Mouse (Mus musculus) kidney, postnatal 4 days (tissue): Measurements from ENCODE around the gene Zfp114.

Source experiments
- DNase-seq, 2 experiments: peaks; one replicate each; pipeline ENCODE4 v3.0.0; 2021; ENCODE audit warnings: mixed read lengths in 2 of 2

Zfp114 gene

GRCm38 (mm10) chr7:24174618-24175336 lies at the start of gene Zfp114:
TSS of gene Zfp114 (plus strand) at chr7:24175060.
- peak; percentile 79 to 87 for DNase-seq

- DNase-seq = no peak
Observed at GRCm38 (mm10) chr7:24133425-24133995, 41.4 kb upstream of the Zfp114 start.

GRCm38 (mm10) chr7:24133996-24134828 lies 40.6 kb upstream of the Zfp114 start, which contains the start of gene Zfp235:
TSS of gene Zfp235 (plus strand) at chr7:24134169.
- peak; percentile 85 to 89 for DNase-seq

GRCm38 (mm10) chr7:24142566-24142965 lies 32.3 kb upstream of the Zfp114 start:
- no peak for DNase-seq

- DNase-seq = peak; percentile 44 to 54
Observed at GRCm38 (mm10) chr7:24153272-24153671, 21.6 kb upstream of the Zfp114 start.

- DNase-seq = no peak
Observed at GRCm38 (mm10) chr7:24172191-24172590, 2.7 kb upstream of the Zfp114 start.

GRCm38 (mm10) chr7:24175337-24175711 lies 464 bp downstream of the Zfp114 start:
- DNase-seq = no peak

- no peak for DNase-seq
Observed at GRCm38 (mm10) chr7:24187611-24188010, 12.8 kb downstream of the Zfp114 start.

- no peak for DNase-seq
Observed at GRCm38 (mm10) chr7:24188901-24189570, 14.2 kb downstream of the Zfp114 start.

- DNase-seq = no peak
Observed at GRCm38 (mm10) chr7:24189571-24189944, 14.7 kb downstream of the Zfp114 start.

- DNase-seq = no peak
Observed at GRCm38 (mm10) chr7:24191361-24191760, 16.5 kb downstream of the Zfp114 start.

- DNase-seq = no peak
Observed at GRCm38 (mm10) chr7:24193157-24193556, 18.3 kb downstream of the Zfp114 start.

- DNase-seq = no peak
Observed at GRCm38 (mm10) chr7:24196961-24197360, 22.1 kb downstream of the Zfp114 start.

- peak; percentile 75 to 83 for DNase-seq
Observed at GRCm38 (mm10) chr7:24207488-24208261, 32.8 kb downstream of the Zfp114 start.

GRCm38 (mm10) chr7:24208282-24208886 lies 33.5 kb downstream of the Zfp114 start:
- no peak for DNase-seq

- no peak for DNase-seq
Observed at GRCm38 (mm10) chr7:24210296-24210695, 35.4 kb downstream of the Zfp114 start.

GRCm38 (mm10) chr7:24211343-24211742 lies 36.5 kb downstream of the Zfp114 start, which contains the start of gene Zfp111:
TSS of gene Zfp111 (minus strand) at chr7:24211443.
- no peak for DNase-seq
